Mouse (Mus musculus) central nervous system, embryonic 14 days (tissue): Measurements from ENCODE around the gene Rpl36a. TPM values are rescaled to one million over a fixed set of nuclear protein-coding genes. Genes with fewer than 3 reads are reported as not detected.

Experiments
- polyA plus RNA-seq: library from polyadenylated mRNA; depleted of rRNA; stranded (reverse); fragments of >200 nt; gene quantifications from 2 replicates; pipeline ENCODE4 v1.2.3, GENCODE M21; 2012; rRNA removed

Gene Rpl36a
- polyA plus RNA-seq, result 1,218 and 1,259 TPM in 2 replicates

GRCm38 (mm10) chrX:134585103-134586002 lies at the start of gene Rpl36a:
Gene Rpl36a, plus strand, starts transcription at chrX:134585654.

GRCm38 (mm10) chrX:134541145-134541954 lies 44.1 kb upstream of the Rpl36a start, which contains the start of gene Timm8a1:
Gene Timm8a1, minus strand, starts transcription at chrX:134541865.

GRCm38 (mm10) chrX:134582888-134583669 lies 2.4 kb upstream of the Rpl36a start, which contains the start of gene Btk:
Gene Btk, minus strand, starts transcription at chrX:134583570.

GRCm38 (mm10) chrX:134600659-134601379 lies 15.4 kb downstream of the Rpl36a start, which contains the start of the genes Gla and Hnrnph2:
Gene Gla, minus strand, starts transcription at chrX:134601125.
Gene Hnrnph2, plus strand, starts transcription at chrX:134601179.

Other genes starting within 250 kb of the Rpl36a start
- gene Drp2, start 181.1 kb upstream of the Rpl36a start, polyA plus RNA-seq, result 34.7 and 35.1 TPM in 2 replicates
- 0.08 TPM in 1 of 2 replicates, not detected in the other for gene Taf7l, start 109.2 kb upstream of the Rpl36a start, polyA plus RNA-seq
- 14.7 and 15.3 TPM in 2 replicates for gene Timm8a1, start 43.8 kb upstream of the Rpl36a start, polyA plus RNA-seq
- 1.1 and 1.2 TPM in 2 replicates for gene Btk, start 2.1 kb upstream of the Rpl36a start, polyA plus RNA-seq
- 4.2 and 4.8 TPM in 2 replicates for gene Gla, start 15.5 kb downstream of the Rpl36a start, polyA plus RNA-seq
- 106 and 113 TPM in 2 replicates for gene Hnrnph2, start 15.5 kb downstream of the Rpl36a start, polyA plus RNA-seq
- gene Armcx4, start 100.9 kb downstream of the Rpl36a start, polyA plus RNA-seq, result 37.3 and 38.5 TPM in 2 replicates
- 89.4 and 91.6 TPM in 2 replicates for gene Armcx1, start 132.3 kb downstream of the Rpl36a start, polyA plus RNA-seq
- gene Armcx6, start 165.8 kb downstream of the Rpl36a start, polyA plus RNA-seq, result 39.7 and 45.7 TPM in 2 replicates
- gene Armcx3, start 170.9 kb downstream of the Rpl36a start, polyA plus RNA-seq, result 52.0 and 53.7 TPM in 2 replicates
- 98.3 and 111 TPM in 2 replicates for gene Armcx2, start 223.6 kb downstream of the Rpl36a start, polyA plus RNA-seq